Mouse (Mus musculus) embryonic fibroblast, embryonic 13.5 days (primary cell): ENCODE measurements around the gene Flywch1.

Experiments used
- CTCF ChIP-seq: IDR thresholded peaks from 2 replicates; pipeline ENCODE4 v1.5.1; 2011; ENCODE audit warnings: mild to moderate bottlenecking, control low read depth, low read length, moderate library complexity, borderline replicate concordance; ENCODE audit not compliant: insufficient read depth
- POLR2A ChIP-seq: IDR thresholded peaks from 2 replicates; pipeline ENCODE4 v1.6.1; 2011; ENCODE audit warnings: low read depth, mild to moderate bottlenecking, control low read depth, low read length, moderate library complexity

- TF ChIP-seq POLR2A (no peak), CTCF (no peak)
Measured at GRCm38 (mm10) chr17:23742210-23742793, 29.1 kb downstream of the Flywch1 start.
